Mouse (Mus musculus) heart, adult 2 months (tissue): Measurements from ENCODE around the gene Nxph4. TPM values are rescaled to one million over a fixed set of nuclear protein-coding genes. Genes with fewer than 3 reads are reported as not detected.

Source experiments
- DNase-seq, 2 experiments: peaks; one replicate each; pipeline ENCODE4 v3.0.0; 2021
- H3K27ac ChIP-seq: fragments of 200-600 bp; 2 replicates; pipeline ENCODE4 v1.8.1; 2022
- H3K27me3 ChIP-seq: fragments of 200-500 bp; 2 replicates; pipeline ENCODE4 v1.6.1; 2012; ENCODE audit warnings: mild to moderate bottlenecking, low read length, inconsistent platforms, mixed read lengths; ENCODE audit not compliant: control insufficient read depth, insufficient read depth
- H3K36me3 ChIP-seq: fragments of 200-500 bp; 2 replicates; pipeline ENCODE4 v1.6.1; 2012; ENCODE audit warnings: low read length, inconsistent platforms; ENCODE audit not compliant: control insufficient read depth, insufficient read depth
- H3K4me1 ChIP-seq: fragments of 200-500 bp; 2 replicates; pipeline ENCODE4 v1.6.1; 2011; ENCODE audit warnings: low read length; ENCODE audit not compliant: control insufficient read depth, insufficient read depth
- H3K4me3 ChIP-seq: fragments of 200-600 bp; 2 replicates; pipeline ENCODE4 v1.8.1; 2022
- H3K79me2 ChIP-seq: fragments of 200-500 bp; replicated peaks from 2 replicates; pipeline ENCODE4 v1.6.1; 2012; ENCODE audit warnings: mild to moderate bottlenecking, inconsistent platforms, low read length, moderate library complexity, mixed read lengths; ENCODE audit not compliant: control insufficient read depth, insufficient read depth
- H3K9ac ChIP-seq: fragments of 200-500 bp; 2 replicates; pipeline ENCODE4 v1.6.1; 2012; ENCODE audit warnings: low read depth, mild to moderate bottlenecking, control low read depth, inconsistent platforms, low read length, mixed read lengths
- CTCF ChIP-seq: fragments of 200-600 bp; IDR thresholded peaks from 2 replicates; pipeline ENCODE4 v1.8.1; 2022; ENCODE audit warnings: antibody characterized with exemption, mild to moderate bottlenecking, moderate library complexity
- EP300 ChIP-seq: fragments of 200-500 bp; IDR thresholded peaks from 2 replicates; pipeline ENCODE4 v1.6.1; 2011; ENCODE audit warnings: low read depth, low read length, control low read depth; ENCODE audit not compliant: insufficient read depth
- POLR2A ChIP-seq: fragments of 200-500 bp; IDR thresholded peaks from 2 replicates; pipeline ENCODE4 v1.6.1; 2011; ENCODE audit warnings: mild to moderate bottlenecking, low read depth, low read length, control low read depth; ENCODE audit not compliant: insufficient read depth
- WGBS: fragments of 180-500 bp; shearing (Covaris S2); methylation state at CpG from one replicate; pipeline ENCODE4 v1.1.7; 2018; 5-methylcytosine and 5-hydroxymethylcytosine counted together
- intact Hi-C: fragments of 180-260 bp; cut with DNase I; formaldehyde crosslinking; loops from one replicate; pipeline ENCODE4 v1.15.1; 2025
- polyA plus RNA-seq: library from polyadenylated mRNA; depleted of rRNA; stranded (reverse); fragments of >200 nt; gene quantifications from 2 replicates; pipeline ENCODE4 v1.2.3, GENCODE M21; 2012
- total RNA-seq, 2 experiments: library from RNA; stranded (reverse); gene quantifications; 2 replicates each; pipeline ENCODE4 v1.2.3; 2021

Gene Nxph4
- total and polyA plus RNA-seq, 3 experiments: 0.34 to 0.68 (median 0.39) TPM

DNA sequence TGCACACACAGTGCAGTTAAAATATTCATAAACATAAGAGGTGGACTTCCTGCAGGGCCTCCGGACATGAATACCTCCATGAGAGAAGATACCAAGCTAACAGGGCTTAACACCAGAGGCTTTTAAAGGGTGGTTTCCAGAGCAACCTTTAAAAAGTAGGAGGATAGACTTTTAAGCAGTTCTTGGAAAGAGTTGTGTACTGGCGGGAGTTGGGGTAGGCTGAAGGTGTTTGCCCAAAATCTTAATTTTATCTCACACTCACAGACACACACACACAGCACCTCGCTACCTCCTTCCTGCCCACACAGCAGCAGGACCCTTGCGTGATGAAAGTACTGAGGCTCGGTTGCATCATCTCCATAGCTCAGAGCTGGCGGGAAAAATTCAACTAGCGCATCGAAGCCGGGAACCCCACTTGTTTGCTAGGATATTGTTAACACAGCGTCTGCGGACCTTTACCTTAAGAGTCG, 12.7 kb downstream of the Nxph4 start:
- TF ChIP-seq POLR2A (no peak), CTCF (no peak), EP300 (no peak)
- intact Hi-C loops: no loop called here
- Histone ChIP-seq H3K4me1 (peaks cover 3% of the 10 kb centered on the region; the same call in 1 of the 2 replicates), H3K36me3 (no peaks in the 10 kb centered on the region), H3K79me2 (no peaks in the 10 kb centered on the region), H3K27ac (peak overlapping the region; percentile 73), H3K4me3 (peak overlapping the region; percentile 94), H3K27me3 (peaks cover 13% of the 10 kb centered on the region), H3K9ac (peak overlapping the region; percentile 86)
- DNase-seq: no peak
- WGBS: 6% methylated on average over 12 of the region's 12 CpGs

DNA sequence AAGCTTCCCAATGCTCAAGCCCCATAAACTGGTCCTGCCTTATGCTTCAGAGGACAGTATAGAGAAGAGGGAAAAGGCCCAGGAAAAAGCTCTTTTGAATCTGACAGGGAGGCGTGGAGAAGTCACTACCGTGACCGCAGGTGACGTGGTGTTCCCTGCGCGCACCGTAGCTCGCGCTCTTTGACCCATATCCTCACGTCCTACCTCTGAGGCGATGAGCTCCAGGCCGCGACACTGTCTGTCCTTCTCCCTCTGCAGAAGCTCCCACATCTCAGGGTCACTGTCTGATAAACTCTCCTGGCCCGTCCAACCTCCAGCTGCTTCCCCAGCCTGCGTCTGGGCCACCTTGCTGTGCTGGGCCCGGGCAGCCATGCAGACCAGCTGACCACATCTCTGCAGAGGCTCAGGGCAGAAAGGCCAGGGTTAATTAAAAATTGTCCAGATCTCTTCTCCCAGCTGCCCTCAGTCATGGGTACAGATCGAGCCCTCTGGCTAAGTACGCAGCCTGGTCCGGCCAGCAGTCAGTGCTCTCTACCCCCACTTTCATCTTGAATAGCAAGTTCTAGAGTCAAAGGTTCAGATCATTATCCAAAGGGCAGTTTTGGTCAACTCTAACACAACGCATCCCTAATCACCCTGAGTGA, 13.5 kb downstream of the Nxph4 start:
- Histone ChIP-seq H3K36me3 (no peaks in the 10 kb centered on the region), H3K4me1 (peaks cover 4% of the 10 kb centered on the region; the same call in 1 of the 2 replicates), H3K79me2 (no peaks in the 10 kb centered on the region), H3K27me3 (peaks cover 7% of the 10 kb centered on the region), H3K27ac (no peak overlapping the region), H3K9ac (no peak overlapping the region), H3K4me3 (no peak overlapping the region)
- DNase-seq: no peak
- no peak for TF ChIP-seq POLR2A
- no peak for TF ChIP-seq CTCF
- TF ChIP-seq EP300: no peak
- intact Hi-C loops: no loop called here
- 82% methylated on average over 20 of the region's 20 CpGs for WGBS

DNA sequence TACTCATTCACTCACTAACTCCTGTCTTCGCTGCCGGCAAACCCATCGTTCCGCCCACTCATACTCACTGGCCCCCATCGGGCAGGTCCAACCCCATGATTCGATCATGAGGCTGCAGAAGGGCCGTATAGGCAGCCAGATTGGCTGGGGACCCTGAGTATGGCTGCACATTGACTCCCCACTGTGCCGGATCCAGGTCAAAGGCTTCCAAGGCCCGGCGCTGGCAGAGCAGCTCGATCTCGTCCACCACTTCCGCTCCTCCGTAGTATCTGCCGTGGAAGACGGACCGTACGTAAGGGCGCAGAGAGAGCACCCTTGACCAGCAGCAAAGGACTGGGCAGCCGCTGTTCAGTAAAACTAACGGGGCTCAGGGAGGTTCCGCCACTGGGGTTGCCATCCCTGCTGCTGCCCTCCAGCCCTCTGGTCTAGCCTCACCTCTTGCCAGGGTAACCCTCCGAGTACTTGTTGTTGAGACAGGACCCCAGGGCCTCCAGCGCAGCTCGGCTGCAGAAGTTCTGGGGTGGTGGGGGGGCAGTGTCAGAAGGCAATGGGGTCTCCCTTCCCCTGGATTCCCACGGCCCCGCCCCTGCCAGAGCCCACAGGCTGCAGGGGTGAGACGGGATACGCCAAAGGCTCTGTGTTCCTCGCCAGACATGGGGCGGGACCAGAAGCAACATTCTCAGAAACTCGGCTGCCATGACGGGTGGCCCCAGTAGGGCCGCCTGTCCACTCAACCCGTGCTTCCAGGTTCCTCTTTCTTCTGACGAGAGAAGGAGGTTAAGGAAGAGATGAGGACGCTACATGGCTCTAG, 14.3 kb downstream of the Nxph4 start:
- intact Hi-C loops: no loop called here
- Histone ChIP-seq H3K4me1 (peaks cover 4% of the 10 kb centered on the region; the same call in 1 of the 2 replicates), H3K27me3 (peaks cover 6% of the 10 kb centered on the region), H3K79me2 (no peaks in the 10 kb centered on the region), H3K27ac (no peak overlapping the region), H3K4me3 (no peak overlapping the region), H3K9ac (no peak overlapping the region), H3K36me3 (no peaks in the 10 kb centered on the region)
- no peak for DNase-seq
- 93% methylated on average over 37 of the region's 37 CpGs for WGBS
- TF ChIP-seq CTCF (no peak), EP300 (no peak), POLR2A (no peak)

DNA sequence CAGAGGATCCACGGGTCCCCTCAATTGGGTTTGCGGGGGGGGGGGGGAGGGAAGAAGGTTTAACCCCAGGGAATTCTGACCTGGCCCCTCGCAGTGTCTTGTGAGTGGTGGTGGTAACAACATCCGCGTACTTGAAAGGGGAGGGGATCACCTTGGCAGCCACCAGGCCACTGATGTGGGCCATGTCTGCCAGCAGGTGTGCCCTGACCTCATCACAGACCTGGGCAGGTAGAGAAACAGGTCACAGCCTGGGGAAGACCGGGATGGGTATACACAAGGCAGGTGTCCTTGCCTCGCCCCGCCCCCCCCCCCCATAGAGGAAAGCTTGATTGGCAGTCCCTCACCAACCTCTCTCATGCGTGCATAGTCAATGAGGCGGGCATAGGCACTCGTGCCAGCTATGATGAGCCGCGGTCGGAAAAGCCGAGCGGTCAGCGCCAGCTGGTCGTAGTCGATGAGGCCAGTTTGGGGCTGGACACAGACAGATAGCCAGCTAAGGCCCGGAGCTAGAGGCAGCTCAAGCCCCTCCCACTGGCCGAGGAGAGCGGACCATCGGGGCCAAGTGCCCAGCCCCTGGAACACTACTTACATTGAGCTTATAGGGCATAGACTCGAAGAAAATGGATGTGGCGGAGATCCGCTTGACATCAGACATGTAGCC, 15.2 kb downstream of the Nxph4 start:
- WGBS: 94% methylated on average over 26 of the region's 26 CpGs
- Histone ChIP-seq H3K9ac (no peak overlapping the region), H3K27me3 (no peaks in the 10 kb centered on the region), H3K27ac (no peak overlapping the region), H3K4me1 (peaks cover 4% of the 10 kb centered on the region; the same call in 1 of the 2 replicates), H3K79me2 (no peaks in the 10 kb centered on the region), H3K4me3 (no peak overlapping the region), H3K36me3 (no peaks in the 10 kb centered on the region)
- intact Hi-C loops: no loop called here
- no peak for DNase-seq
- TF ChIP-seq POLR2A: no peak

DNA sequence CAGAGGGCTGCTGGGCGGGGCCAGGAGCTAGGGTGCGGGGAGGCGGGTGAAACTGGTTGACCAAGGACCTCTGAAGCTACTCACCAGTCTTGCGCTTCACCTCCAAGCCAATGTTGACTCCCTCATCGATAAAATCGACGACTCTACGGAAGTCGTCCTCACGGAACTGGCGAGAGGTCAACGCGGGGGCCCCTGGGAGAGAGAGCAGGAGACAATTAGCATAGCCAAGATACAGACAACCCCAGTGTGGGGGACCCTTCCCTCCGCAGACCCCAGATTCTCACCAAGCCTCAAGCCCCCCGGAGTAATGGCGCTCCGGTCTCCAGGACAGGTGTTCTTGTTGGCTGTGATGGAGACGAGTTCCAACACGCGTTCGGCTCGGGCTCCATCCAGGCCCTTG, 16.4 kb downstream of the Nxph4 start:
- TF ChIP-seq POLR2A (no peak), CTCF (no peak), EP300 (no peak)
- intact Hi-C loops: no loop called here
- 94% methylated on average over 22 of the region's 22 CpGs for WGBS
- H3K27ac ChIP-seq: no peak overlapping the region
- no peaks in the 10 kb centered on the region for H3K79me2 ChIP-seq
- no peak for DNase-seq
- H3K4me3 ChIP-seq: no peak overlapping the region
- no peak overlapping the region for H3K9ac ChIP-seq
- H3K36me3 ChIP-seq: no peaks in the 10 kb centered on the region
- no peaks in the 10 kb centered on the region for H3K27me3 ChIP-seq
- peaks cover 7% of the 10 kb centered on the region; the same call in 1 of the 2 replicates for H3K4me1 ChIP-seq
